Mouse (Mus musculus) limb, embryonic 14.5 days (tissue): ENCODE data around the gene Ccdc85b. TPM values are rescaled to one million over a fixed set of nuclear protein-coding genes. Genes with fewer than 3 reads are reported as not detected.

Source experiments
- ATAC-seq: fragments of 200-750 bp; cut with Nextera tagmentation; 2 replicates; pipeline ENCODE4 v1.8.0; 2017; ENCODE audit warnings: low read depth, moderate number of reproducible peaks, moderate TSS enrichment; ENCODE audit not compliant: low FRiP score
- DNase-seq: peaks from one replicate; pipeline ENCODE4 v3.0.0-alpha.2; 2015; ENCODE audit warnings: low spot score
- H3K27ac ChIP-seq: fragments of 300-500 bp; sonication (generic); replicated peaks from 2 replicates; pipeline ENCODE4 v1.5.1; 2014; ENCODE audit warnings: low read depth, mild to moderate bottlenecking, low read length, moderate library complexity, mixed read lengths
- H3K27me3 ChIP-seq: fragments of 300-500 bp; sonication (generic); 2 replicates; pipeline ENCODE4 v1.6.1; 2014; ENCODE audit warnings: low read length, mixed read lengths; ENCODE audit not compliant: control insufficient read depth, insufficient read depth
- H3K36me3 ChIP-seq: fragments of 300-500 bp; sonication (generic); 2 replicates; pipeline ENCODE4 v1.6.1; 2014; ENCODE audit warnings: mild to moderate bottlenecking, low read length, moderate library complexity, mixed read lengths; ENCODE audit not compliant: control insufficient read depth, insufficient read depth
- H3K4me1 ChIP-seq: fragments of 300-500 bp; sonication (generic); 2 replicates; pipeline ENCODE4 v1.6.1; 2014; ENCODE audit warnings: antibody characterized with exemption, low read length, mixed read lengths; ENCODE audit not compliant: control insufficient read depth, insufficient read depth
- H3K4me2 ChIP-seq: fragments of 300-500 bp; sonication (generic); replicated peaks from 2 replicates; pipeline ENCODE4 v1.6.1; 2014; ENCODE audit warnings: low read depth, mild to moderate bottlenecking, low read length, moderate library complexity; ENCODE audit not compliant: severe bottlenecking
- H3K4me3 ChIP-seq: fragments of 300-500 bp; sonication (generic); replicated peaks from 2 replicates; pipeline ENCODE4 v1.5.1; 2014; ENCODE audit warnings: low read length
- H3K9ac ChIP-seq: fragments of 300-500 bp; sonication (generic); 2 replicates; pipeline ENCODE4 v1.6.1; 2014; ENCODE audit warnings: mild to moderate bottlenecking, low read depth, low read length, moderate library complexity; ENCODE audit not compliant: severe bottlenecking
- H3K9me3 ChIP-seq: fragments of 300-500 bp; sonication (generic); 2 replicates; pipeline ENCODE4 v1.6.1; 2016; ENCODE audit warnings: low read length; ENCODE audit not compliant: control insufficient read depth
- POLR2A ChIP-seq: fragments of 200-500 bp; IDR thresholded peaks from 2 replicates; pipeline ENCODE4 v1.8.0; 2012; ENCODE audit warnings: inconsistent platforms, mild to moderate bottlenecking, moderate library complexity, borderline replicate concordance; ENCODE audit not compliant: insufficient read depth, insufficient read length; ENCODE audit errors: extremely low read depth
- WGBS: fragments of 180-500 bp; shearing (Covaris S2); extraction: QIAGEN DNeasy Blood & Tissue Kit; methylation state at CpG from one replicate; pipeline ENCODE4 v1.1.7; 2014; 5-methylcytosine and 5-hydroxymethylcytosine counted together
- polyA plus RNA-seq, 2 experiments: library from polyadenylated mRNA; depleted of rRNA in 1 of 2; stranded (reverse) in 1 of 2; unstranded in 1 of 2; fragments of >200 nt; fragmentation: Nextera tagmentation in 1 of 2; extraction: Ambion mirVana in 1 of 2; gene quantifications; 2 replicates each; pipeline versions ENCODE4 v1.2.1 to v1.2.3; 2012 to 2014

Gene Ccdc85b
- polyA plus RNA-seq, 2 experiments = 6.5 to 6.9 TPM

- WGBS = 69% methylated on average over 3 of the region's 3 CpGs
- H3K4me2 ChIP-seq = no peak overlapping the region
- no peak overlapping the region for H3K27ac ChIP-seq
- no peak overlapping the region for H3K4me3 ChIP-seq
- DNase-seq (no peak), ATAC-seq (no peak)
- peaks cover 16% of the 10 kb centered on the region for H3K4me1 ChIP-seq
- no peak overlapping the region for H3K9ac ChIP-seq
- no peaks in the 10 kb centered on the region for H3K9me3 ChIP-seq
- peaks cover 18% of the 10 kb centered on the region for H3K36me3 ChIP-seq
- no peak for TF ChIP-seq POLR2A
- no peaks in the 10 kb centered on the region for H3K27me3 ChIP-seq
Observed at GRCm38 (mm10) chr19:5472857-5473256, 15.2 kb upstream of the Ccdc85b start.

GRCm38 (mm10) chr19:5471846-5472245 is 14.2 kb upstream of the Ccdc85b start:
- 44% methylated on average over 5 of the region's 5 CpGs for WGBS
- no peak for DNase-seq
- Histone ChIP-seq H3K9ac (no peak overlapping the region), H3K4me2 (no peak overlapping the region), H3K27ac (no peak overlapping the region), H3K4me3 (no peak overlapping the region), H3K9me3 (no peaks in the 10 kb centered on the region), H3K27me3 (no peaks in the 10 kb centered on the region), H3K4me1 (peaks cover 16% of the 10 kb centered on the region), H3K36me3 (peaks cover 18% of the 10 kb centered on the region)
- TF ChIP-seq POLR2A = no peak
- no peak for ATAC-seq

GRCm38 (mm10) chr19:5468374-5468773 is 10.7 kb upstream of the Ccdc85b start, which contains the start of gene Ctsw:
Gene Ctsw (minus strand): TSS chr19:5468507.
- Histone ChIP-seq H3K36me3 (peaks cover 49% of the 10 kb centered on the region), H3K4me2 (no peak within 1 kb of the TSS), H3K9ac (no peak within 1 kb of the TSS), H3K27me3 (no peaks in the 10 kb centered on the region), H3K4me3 (no peak within 1 kb of the TSS), H3K27ac (no peak within 1 kb of the TSS), H3K4me1 (no peaks in the 10 kb centered on the region; the same call in 1 of the 2 replicates), H3K9me3 (no peaks in the 10 kb centered on the region)
- no peak for DNase-seq
- ATAC-seq = no peak
- WGBS = 53% methylated on average over 5 of the region's 5 CpGs
- TF ChIP-seq POLR2A = no peak

- H3K4me3 ChIP-seq = no peak overlapping the region
- no peak for TF ChIP-seq POLR2A
- H3K4me1 ChIP-seq = no peaks in the 10 kb centered on the region; the same call in 1 of the 2 replicates
- no peaks in the 10 kb centered on the region for H3K27me3 ChIP-seq
- 91% methylated on average over 6 of the region's 6 CpGs for WGBS
- DNase-seq (no peak), ATAC-seq (no peak)
- H3K9ac ChIP-seq = no peak overlapping the region
- H3K4me2 ChIP-seq = no peak overlapping the region
- peaks cover 61% of the 10 kb centered on the region for H3K36me3 ChIP-seq
- no peak overlapping the region for H3K27ac ChIP-seq
- no peaks in the 10 kb centered on the region for H3K9me3 ChIP-seq
Observed at GRCm38 (mm10) chr19:5466916-5467500, 9.3 kb upstream of the Ccdc85b start.

- DNase-seq (no peak), ATAC-seq (no peak)
- H3K27me3 ChIP-seq = no peaks in the 10 kb centered on the region
- TF ChIP-seq POLR2A = no peak
- H3K4me2 ChIP-seq = no peak overlapping the region
- no peaks in the 10 kb centered on the region for H3K9me3 ChIP-seq
- H3K27ac ChIP-seq = no peak overlapping the region
- peaks cover 67% of the 10 kb centered on the region for H3K36me3 ChIP-seq
- H3K4me1 ChIP-seq = peaks cover 8% of the 10 kb centered on the region
- H3K4me3 ChIP-seq = no peak overlapping the region
- WGBS = 96% methylated on average over 8 of the region's 8 CpGs
- no peak overlapping the region for H3K9ac ChIP-seq
Observed at GRCm38 (mm10) chr19:5465037-5465436, 7.3 kb upstream of the Ccdc85b start.
